Mouse (Mus musculus): ENCODE measurements around the gene Rinl.

Gene Rinl

DNA sequence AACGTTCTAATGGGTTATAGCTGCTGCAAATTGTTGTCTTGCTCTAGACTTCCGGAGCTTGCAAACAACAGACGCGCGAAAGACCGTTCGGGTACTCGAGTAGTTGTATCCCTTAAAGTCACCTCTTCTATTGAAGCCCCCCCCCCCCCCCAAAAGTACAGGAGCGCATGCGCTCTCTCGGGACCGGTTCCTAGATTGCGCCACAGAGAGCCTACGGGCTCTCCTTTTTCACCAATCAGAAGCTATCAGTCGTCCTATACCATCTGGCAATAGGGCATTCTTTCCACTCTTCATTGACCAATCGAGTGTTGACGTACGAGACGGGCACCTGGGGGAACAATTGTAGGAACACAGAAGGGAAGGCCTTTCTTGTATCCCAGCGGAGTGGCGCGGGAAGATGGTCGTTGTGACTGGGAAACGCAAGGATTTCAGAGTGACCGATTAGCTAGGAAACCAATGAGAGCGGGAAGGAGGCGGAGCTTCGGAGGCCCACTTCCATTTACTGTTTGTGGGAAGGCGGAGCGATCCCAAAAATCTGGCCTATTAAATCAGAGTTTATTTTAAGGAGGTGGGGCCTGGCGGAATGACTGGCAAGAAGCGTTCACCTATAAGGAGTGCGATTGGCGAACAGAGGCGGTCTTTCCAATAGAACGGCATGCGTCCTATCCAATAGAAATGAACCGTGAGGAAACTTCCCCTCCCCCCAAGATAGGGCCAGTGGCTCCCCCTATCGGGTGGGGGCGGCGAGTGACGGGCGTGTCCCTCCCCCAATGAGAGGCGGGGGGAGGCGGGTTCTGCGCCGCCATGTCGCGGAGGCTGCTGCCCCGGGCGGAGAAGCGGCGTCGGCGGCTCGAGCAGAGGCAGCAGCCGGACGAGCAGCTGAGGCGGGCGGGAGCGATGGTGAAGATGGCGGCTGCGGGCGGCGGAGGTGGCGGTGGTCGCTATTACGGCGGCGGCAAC, 21.6 kb downstream of the Rinl start:
- peak; percentile 98 for DNase-seq

GRCm38 (mm10) chr7:28811228-28811627, 22.5 kb downstream of the Rinl start:
- DNase-seq, result peak; percentile 98

DNA sequence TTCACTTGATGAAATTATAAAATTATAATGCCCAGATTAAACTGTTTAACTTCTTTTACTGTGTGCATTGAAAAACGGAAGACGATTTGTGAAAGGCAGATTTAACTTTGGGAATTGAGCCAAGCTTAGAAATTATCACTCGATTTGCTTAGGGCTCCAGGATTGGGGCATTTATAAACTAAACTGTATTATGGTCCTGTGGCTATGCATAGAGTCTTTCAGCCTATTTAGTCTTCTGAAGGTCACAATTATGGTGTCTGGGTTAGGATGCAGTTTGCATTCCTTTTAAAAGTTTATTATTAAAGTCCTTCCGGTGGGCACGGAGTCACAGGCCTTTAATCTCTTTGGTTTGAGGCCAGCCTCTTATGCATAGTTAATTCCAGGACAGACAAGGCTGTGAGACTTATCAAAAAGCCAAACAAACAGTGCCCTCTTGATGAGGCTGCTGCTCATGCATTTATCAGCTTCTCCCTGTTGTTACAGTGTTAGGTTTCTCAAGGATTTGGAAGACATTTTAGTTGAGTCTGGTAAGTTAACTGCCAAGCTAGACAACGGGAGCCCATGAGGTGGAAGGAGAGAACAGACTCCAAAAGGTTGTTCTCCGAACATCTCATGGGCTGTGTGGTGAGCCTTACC, 23.0 kb downstream of the Rinl start:
- DNase-seq, result no peak

DNA sequence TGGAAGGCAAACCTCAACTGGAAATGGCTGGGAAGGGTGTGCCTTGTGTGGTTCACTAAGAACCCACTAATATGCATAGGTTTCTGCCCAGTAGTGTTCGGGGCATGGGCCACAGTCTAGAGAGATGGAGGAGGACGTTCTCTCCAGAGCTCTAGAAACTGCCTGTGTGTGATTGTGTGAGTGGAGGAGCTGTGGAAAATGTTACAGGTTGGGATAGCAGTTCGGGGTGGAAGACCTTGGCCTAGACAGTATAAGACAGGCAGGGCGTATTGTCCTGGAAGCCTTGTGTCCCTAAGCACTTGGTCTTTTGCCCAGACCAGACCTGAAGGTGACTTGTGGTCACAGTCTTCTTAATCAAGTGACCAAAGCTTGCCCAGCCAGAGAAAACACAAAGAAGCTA, 23.7 kb downstream of the Rinl start:
- no peak for DNase-seq

DNA sequence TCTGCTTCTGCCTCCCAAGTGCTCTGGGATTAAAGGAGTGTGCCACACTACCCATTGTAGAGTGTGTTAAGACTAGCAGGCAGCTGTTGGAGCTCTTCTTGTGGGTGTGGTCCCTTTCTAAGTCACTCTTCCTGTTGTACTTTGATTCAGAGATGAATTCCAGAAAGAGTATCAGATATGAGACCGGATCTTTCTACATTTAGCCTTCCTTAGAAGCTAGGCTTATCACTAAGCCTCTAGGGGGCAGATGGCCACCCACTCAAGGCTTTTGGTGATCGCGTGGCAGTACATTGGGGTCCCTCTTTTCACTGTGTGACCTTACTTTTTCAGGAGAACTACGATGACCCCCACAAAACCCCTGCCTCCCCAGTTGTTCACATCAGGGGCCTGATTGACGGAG, 24.2 kb downstream of the Rinl start:
- DNase-seq, result no peak

GRCm38 (mm10) chr7:28814306-28815034, 25.7 kb downstream of the Rinl start:
- DNase-seq, result no peak

DNA sequence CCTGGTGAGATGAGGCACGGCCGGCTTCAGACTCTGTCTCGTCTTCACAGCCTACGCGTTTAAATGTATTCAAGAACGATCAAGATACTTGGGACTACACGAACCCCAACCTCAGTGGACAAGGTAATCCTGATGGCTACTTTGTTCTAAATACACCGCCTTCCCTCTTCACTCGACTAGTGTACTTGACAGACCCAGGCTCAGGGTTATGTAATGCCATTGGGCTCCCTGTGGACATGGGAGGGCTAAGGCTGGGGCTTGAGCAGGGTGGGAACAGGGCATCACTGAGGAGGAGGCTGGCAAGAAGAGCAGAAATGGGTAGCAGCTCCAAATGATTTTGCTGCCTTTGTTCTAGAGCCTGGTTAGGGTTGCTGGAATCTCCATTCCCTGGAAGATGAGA, 26.5 kb downstream of the Rinl start:
- no peak for DNase-seq

- no peak for DNase-seq
Measured at GRCm38 (mm10) chr7:28816201-28816600, 27.4 kb downstream of the Rinl start.

- no peak for DNase-seq
Measured at GRCm38 (mm10) chr7:28816920-28817319, 28.2 kb downstream of the Rinl start.

DNA sequence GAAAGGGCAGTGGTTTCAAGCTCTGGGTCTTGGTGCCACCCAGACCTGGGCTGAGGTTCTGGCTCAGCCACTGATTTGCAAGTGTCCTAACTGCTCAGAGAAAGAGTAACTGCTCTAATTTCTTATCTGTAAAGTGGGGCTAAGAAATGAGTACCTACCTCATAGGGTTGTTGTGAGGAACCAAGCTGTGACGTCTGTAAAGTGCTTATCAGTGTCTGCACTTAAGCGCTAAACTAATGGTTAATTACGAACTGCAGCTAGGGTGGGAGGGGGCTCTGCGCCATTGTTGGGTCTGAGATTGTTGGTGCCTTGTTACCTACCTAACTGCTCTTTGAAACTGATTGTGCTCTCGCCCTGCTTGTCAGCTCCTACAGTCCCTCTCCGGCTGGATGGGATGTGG, 28.8 kb downstream of the Rinl start:
- no peak for DNase-seq

GRCm38 (mm10) chr7:28817957-28818356, 29.2 kb downstream of the Rinl start:
- no peak for DNase-seq

DNA sequence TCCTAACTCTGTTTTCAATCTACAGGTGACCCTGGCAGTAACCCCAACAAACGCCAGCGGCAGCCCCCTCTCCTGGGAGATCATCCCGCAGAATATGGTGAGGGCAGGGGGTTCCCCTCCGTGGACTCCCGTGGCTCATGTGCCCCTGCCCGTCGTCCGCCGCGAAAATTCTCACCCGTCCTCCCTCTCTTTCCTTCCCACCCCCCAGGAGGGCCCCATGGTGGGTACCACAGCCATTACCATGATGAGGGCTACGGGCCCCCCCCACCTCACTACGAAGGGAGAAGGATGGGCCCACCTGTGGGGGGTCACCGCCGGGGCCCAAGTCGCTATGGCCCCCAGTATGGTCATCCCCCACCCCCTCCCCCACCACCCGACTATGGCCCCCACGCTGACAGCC, 29.7 kb downstream of the Rinl start:
- no peak for DNase-seq

DNA sequence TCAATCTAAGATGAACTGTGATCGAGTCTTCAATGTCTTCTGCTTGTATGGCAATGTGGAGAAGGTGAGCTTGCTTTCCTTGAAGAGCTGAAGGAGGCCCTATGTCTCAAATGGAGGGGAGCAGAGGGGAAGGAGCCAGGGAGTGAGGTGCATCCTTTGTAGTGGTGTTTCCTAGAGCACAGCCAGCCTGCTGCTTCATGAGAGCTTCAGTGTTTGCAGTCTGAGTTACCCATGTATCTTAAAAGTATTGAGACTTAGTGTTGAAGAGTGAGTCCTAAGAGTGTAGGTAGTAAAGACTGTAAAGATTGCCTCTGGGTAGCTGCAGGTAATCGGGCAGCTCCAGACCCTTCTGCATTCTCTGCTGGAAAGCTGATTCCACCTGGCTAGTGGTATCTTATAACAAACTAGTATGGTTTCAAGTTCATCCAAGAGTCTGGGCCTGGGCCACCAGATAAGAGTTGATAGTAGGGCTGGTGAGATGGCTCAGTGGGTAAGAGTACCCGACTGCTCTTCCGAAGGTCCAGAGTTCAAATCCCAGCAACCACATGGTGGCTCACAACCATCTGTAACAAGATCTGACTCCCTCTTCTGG, 30.2 kb downstream of the Rinl start:
- DNase-seq, result no peak

DNA sequence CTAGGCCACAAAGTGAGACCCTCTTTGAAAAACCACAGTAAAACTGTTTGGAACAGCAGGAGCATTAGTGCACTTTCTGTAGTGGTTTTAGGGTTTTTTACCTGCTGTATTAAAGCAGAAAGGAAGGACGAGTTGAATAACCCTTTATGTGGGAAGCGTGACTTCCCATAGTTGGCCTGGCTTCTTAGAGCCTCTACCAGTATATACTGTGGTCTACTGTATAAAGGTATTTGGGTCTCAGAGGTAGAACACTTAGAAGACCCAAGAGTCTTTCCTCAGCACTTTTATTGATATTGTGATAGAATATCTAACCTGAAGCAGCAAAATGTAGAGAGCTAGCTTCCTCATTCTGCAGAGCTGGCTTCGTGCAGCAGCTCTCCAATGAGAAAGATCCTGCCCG, 30.8 kb downstream of the Rinl start:
- DNase-seq, result no peak

DNA sequence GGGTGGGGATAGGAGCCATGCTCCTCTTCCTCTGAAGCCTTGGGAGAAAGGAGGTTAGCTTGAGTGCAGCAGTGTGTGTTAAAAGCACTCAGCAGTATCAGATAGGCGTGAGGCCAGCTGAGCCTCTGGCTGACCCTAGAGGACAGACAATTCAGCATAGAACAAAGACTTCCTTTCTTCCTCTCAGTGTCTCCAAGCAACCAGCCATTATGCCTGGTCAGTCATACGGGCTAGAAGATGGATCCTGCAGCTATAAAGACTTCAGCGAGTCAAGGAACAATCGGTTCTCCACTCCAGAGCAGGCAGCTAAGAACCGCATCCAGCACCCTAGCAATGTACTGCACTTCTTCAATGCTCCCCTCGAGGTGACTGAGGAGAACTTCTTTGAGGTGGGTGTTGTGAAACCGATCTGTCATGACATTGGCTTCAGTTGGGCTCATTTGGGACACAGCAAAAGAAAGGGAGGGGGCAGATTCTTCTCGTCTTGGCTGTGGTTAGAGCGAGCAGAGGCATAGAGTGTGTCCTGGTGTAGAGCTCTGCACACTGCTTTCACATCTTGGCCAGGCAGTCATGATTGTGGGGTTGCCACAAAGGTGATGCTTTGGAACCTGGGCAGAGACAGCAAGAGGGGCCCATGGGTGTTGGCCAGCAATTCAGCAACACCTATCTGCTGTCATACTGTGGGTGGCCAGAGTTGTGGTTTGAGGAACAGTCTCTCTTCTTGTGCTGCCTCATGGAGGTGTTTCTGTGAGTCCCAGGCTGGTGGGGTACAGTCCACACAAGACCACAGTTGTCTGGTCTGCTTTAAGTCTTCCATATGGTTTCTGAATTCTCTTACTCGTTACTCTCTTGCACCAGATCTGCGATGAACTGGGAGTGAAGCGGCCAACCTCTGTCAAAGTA, 31.8 kb downstream of the Rinl start:
- DNase-seq, result no peak

DNA sequence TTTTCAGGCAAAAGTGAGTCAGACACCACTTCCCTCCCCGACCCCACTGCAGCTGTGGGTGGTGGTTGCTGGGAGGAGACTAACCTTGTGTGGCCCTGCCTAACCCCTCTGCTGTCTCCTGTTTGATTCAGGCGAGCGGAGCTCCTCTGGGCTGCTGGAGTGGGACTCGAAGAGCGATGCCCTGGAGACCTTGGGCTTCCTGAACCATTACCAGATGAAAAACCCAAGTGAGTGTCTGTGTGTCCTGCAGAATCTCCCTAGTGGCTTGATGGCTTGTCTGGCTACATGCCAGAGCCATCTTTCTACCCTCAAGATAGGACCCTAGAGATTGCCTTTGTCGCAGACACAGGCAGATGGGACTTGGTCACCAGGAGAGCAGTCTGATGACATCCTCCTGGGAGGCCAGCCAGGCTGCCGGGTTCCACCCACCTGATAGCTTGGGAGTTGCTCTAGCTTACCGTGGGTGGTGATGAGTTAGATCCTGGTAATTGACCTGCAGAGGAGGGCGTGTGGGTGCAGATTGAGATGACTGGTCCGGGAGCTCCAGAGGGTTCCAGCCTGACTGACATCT, 32.6 kb downstream of the Rinl start:
- no peak for DNase-seq

DNA sequence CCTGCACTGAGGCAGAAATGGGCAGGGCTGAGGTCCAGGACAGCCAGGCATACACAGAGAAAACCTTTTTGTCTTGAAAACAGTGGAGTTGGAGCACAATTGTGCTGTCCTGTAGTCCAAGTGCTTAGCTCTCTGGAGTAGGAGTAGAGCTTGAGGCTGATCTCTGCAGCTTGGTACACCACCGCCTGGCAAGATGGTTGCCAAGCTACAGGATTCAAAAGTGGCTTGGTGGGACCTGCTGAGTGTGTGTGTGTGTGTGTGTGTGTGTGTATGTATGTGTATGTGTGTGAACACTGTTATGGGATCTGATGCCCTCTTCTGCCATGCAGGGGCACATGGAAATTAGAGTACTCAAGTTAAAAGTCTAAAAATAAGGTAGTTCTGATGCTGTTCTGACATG, 33.8 kb downstream of the Rinl start:
- DNase-seq, result no peak

GRCm38 (mm10) chr7:28822993-28823903, 34.5 kb downstream of the Rinl start:
- no peak for DNase-seq

GRCm38 (mm10) chr7:28823932-28824331, 35.2 kb downstream of the Rinl start:
- no peak for DNase-seq

DNA sequence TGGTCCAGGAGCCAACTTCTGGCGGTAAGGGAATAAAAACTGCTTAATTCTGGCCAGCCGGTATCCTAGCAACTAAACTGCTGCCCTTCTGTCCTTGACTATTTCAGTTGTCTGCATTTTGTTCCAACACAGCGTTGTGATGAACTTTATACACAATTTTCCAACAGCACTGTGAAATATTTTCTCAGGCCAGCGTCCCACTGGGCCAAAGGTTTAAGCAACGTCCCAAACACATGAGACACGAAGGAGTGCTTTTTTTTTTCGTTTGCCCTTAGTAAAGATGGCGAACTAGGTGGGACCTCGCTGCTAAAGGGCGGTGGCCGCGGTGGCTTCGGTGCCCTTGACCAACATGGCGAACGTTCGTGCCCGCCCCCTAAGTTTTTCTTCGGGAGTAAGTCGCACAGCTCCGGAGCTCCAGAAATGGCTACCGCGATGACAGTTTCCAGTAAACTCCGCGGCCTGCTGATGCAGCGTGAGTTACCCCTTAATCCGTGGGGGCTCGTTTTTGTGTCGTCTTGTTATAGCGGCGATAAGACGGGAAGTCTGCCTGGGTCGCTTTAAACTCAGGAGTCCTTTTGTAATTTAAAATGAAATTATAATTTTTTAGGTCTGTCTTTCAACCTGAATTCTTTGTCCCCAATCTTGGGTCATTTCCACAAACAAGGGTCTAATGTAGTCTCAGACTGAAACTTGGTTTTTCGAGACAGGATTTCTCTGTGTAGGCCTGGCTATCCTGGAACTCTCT, 36.3 kb downstream of the Rinl start, which contains the start of gene Ech1:
Gene Ech1, plus strand, starts transcription at position 277 of the 745 bp plus-strand sequence.
- peak; percentile 92 for DNase-seq

All from thymus, postnatal 4 days (tissue).